Mouse (Mus musculus) adipocyte (in vitro differentiated cells): ENCODE measurements at regions not wholly inside any gene's neighbourhood (a gene's known extent, or its start where the extent isn't known, plus 50 kb on each side); places are given as distances from the start of the nearest gene placed in this dataset.
"Not testable (repeated sequence)": the region's sequence is repeated elsewhere in the genome, so short reads cannot be mapped to it uniquely, and the experiment has no call there.

Experiments
- DNase-seq: peaks from one replicate; pipeline ENCODE4 v3.0.0-alpha.2; 2016; ENCODE audit warnings: low spot score

DNA sequence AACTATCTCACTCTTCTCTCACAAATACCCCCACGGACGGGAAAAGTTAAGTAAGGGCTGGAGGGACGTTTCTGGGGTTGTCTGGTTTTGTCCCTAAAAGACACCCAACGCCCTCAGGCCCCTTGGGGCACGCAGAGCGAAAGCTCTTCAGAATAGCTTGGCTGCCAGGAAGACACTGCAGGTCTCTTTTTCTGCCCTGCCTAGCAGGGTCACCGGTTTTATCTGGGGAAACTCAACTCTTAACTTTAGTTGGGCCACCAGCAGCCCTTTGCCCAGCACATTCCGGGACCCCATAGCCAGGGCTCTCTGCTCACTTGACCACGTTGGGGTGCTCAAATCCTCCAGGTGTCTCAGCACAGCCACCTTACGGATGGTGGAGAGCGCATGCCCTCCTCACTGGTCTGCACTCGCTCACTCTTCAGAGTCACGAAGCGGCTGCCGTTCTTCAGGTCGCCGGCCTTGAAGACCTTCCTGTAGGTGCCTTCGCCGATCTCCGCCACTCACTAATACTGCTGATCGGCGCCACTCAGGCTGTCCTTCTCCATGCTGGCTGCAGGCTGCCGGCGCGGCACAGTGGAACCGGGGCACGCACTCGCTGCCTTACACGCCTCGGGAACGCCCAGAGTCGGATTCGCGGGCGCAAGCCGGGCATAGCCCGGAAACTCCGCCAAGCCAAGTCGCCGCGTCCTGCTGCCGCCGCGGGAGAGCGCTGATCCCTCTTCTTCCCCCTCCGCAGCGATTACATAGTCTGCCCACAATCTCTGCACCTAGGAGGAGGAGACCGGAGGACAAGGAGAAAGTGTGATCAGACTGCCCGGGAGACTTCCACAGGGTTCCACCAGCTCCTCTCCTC, 83.0 kb downstream of the Ulbp1 start:
- DNase-seq, result no peak

DNA sequence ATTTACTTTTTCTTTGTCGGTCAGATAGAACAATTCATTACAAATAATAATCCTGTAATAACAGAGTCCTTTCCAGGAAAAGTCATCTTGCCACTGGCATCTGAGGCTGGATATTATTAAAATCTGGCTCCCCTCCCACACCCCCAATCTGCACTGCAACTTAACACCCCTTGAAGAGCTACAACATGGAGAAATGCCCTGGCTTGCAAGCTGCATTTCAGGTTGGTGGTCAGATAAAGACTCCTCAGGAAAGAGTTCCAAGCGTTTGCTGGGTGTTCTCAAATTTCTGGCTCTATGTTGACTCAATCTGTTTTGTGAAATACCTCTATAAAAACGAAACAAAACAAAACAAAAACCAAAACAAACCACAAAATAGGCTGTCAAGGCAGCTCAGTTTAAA, 114.6 kb downstream of the Ulbp1 start:
- DNase-seq, result peak; percentile 6

- DNase-seq, result not testable (repeated sequence)
These were observed 129.1 kb downstream of the Ulbp1 start for GRCm38 (mm10) chr10:7344290-7344689.

GRCm38 (mm10) chr10:7343736-7344135, 129.7 kb downstream of the Ulbp1 start:
- not testable (repeated sequence) for DNase-seq

DNA sequence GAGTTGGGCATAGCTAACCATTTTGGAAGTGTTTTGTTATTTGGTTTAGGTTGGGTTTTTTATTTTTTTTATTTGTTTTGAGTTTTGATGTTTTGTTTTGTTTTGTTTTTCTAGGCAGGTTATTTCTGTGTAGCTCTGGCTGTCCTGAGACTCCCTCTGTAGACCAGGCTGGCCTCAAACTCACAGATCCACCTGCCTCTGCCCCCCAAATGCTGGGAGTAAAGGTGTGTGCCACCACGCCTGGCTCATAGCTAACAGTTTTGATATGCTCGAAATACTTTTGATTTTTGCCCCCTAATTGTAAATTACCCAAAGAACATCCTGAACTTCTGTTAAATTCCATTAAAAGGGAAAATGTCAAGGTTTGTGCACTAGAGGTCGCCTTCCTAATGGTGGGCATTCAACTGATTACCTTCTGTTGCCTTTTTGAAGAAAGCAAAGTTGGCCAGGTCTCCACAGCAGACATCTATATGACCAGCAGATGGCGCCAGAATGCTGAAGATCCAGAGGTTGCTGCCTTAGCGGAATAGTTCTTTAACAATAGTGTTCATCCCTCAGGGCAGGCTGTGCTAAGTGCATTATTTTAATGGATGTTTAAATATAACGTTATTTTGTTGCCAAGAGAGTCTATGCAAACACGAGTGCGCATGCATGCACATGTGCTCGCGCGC, 121.2 kb upstream of the Cnksr3 start:
- peak; percentile 90 for DNase-seq

GRCm38 (mm10) chr10:7328262-7328661, 116.2 kb upstream of the Cnksr3 start:
- no peak for DNase-seq

DNA sequence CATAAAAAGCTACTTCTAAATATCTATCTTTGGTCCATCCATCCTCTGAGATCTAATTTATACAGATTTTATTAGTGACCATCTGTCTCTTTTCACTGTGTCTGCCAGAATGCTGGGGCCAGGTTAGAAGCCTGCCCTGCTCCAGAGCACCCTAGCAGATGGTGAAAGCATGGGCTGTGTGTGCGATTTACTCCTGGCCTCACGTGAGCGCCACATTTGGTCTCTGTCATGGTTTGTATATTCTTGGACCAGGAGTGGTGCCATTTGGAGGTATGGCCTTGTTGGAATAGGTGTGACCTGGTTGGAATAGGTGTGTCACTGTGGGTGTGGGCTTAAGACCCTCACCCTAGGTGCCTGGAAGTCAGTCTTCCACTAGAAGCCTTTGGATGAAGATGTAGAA, 115.0 kb upstream of the Cnksr3 start:
- not testable (repeated sequence) for DNase-seq

DNA sequence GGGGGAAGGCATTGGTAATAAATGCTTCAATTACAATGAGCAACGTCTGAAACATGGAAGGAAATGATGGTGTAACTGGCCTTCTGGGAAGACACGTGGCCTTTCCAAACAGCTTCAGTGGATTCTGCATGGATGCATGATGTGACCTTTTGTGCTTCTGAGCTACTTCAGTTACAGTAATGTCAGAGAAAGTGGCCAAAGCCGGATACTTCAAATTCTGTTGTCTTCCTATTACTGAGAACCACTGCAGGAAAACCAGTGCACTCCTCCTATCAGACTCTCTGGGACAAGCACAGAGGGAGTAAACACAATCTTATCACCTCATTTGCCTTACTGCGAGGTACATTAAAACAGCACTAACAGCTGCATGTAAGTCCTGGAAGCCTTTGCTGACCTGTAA, 113.0 kb upstream of the Cnksr3 start:
- peak; percentile 1 for DNase-seq

DNA sequence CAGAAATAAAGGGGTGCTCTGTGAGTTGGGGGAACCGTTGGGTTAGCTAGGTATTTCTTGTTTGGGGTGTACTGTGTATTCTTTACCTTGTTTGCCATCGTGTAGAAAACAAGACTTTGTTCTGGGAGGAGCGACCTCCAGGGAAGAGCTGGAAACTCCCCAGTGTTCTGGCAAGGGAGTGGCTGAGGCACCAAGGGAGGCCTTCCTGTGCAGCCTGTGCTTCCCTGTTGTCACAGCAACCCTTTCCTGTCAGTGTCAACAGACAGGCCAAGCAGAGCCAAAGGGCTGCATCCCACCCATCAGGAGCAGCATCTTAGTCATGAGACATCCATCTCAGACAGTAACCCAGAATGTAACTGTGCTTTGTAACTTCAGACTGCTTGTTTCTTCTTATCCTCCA, 111.2 kb upstream of the Cnksr3 start:
- no peak for DNase-seq

- DNase-seq, result peak; percentile 63
These were observed 97.9 kb upstream of the Cnksr3 start for GRCm38 (mm10) chr10:7309927-7310326.

DNA sequence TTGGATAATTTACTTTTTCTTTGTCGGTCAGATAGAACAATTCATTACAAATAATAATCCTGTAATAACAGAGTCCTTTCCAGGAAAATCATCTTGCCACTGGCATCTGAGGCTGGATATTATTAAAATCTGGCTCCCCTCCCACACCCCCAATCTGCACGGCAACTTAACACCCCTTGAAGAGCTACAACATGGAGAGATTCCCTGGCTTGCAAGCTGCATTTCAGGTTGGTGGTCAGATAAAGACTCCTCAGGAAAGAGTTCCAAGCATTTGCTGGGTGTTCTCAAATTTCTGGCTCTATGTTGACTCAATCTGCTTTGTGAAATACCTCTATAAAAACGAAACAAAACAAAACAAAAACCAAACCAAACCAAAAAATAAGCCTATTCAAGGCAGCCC, 93.8 kb upstream of the Cnksr3 start:
- DNase-seq, result not testable (repeated sequence)

DNA sequence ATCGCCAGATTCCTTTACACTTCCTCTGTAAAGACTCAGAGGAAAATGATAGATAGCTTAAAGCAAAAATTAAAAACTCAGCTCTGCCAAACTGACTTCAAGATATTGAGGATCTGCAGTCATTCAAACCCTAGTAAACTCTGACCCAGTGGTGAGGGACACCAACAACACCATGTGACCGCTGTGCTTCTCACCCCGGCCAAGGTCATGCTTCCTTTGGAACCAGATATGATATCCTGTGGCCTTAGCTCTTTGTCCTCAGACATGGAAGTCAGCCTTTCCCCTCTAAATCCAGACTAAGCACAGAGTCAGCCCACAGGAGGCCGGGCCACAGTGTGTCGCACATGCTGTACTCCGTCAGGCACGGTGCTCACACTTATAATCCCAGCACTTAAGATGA, 86.3 kb upstream of the Cnksr3 start:
- DNase-seq, result no peak

GRCm38 (mm10) chr10:7295921-7296320, 83.9 kb upstream of the Cnksr3 start:
- no peak for DNase-seq

DNA sequence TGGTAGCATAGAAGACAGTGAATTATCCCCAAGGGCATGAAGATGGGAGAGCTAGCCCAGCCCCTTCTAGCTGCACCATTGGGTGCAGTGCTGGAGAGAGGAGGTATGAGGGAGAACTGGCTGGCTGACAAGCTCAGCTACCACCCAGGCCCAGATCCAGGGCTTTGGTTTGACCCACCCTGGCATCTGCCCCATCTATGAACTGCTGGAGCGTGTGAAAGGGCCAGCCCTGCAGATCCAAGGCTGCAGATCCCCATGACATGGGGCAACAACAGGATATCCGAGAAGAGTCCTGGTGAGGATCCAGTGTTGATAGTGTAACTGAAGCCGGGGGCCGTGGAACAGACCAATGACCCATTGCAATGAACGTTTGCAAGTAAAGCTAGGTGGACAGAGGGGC, 81.2 kb upstream of the Cnksr3 start:
- no peak for DNase-seq

- DNase-seq, result peak; percentile 53
These were observed 77.9 kb upstream of the Cnksr3 start for GRCm38 (mm10) chr10:7289773-7290411.

DNA sequence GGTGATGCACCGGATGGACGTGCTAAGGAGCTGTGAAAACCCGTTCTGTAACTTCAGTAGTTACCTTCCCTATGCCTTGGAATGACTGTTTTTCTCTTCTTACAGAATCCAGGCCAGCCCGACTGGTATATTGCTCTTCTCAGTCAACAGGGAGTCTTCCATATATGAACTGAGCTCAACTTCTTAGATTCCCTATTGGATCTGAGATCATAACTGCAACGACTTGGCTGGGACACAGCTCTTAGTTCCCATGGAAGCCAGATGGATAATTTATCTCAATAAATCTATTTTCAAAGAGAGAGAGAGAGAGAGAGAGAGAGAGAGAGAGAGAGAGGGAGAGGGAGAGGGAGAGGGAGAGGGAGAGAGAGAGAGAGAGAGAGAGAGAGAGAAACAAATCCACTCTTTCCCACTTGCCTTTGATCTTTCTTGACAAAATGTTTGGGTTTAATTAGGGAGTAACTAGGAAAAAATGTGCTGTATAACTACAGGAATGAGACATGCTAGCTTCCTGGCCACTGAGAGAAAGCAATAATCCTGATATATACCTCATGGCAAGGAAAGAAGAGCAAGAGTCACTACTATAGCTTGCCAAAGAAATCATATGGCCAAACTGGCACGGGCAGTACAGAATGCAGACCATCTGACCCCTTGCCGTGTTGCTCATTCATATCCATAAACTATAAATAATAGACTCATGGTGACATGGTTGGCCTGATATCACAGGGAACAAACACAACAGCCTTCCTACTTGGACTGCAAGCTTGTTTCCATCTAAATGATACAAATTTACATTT, 73.3 kb upstream of the Cnksr3 start:
- DNase-seq, result peak; percentile 65

- no peak for DNase-seq
These were observed 68.4 kb upstream of the Cnksr3 start for GRCm38 (mm10) chr10:7280429-7280828.

DNA sequence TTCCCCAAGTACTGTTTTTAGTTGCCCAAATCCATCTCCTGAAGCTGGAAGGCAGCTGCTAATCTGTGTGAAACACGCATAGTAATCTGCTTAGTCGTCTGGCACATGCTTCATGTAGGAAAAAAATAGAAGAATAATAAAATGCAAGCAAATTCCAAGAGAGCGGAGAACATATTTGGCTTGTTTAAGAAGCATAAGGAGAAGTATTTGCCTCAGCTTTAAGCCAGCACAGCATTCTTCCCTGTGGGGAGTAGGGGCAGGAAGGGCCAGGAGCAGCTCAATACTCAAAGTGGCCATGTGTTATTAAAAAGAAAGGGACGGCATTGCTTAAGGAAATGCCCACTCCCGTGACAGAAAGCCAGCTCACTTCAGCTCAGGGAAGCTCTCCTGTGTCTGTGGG, 66.8 kb upstream of the Cnksr3 start:
- no peak for DNase-seq

- DNase-seq, result no peak
These were observed 63.3 kb upstream of the Cnksr3 start for GRCm38 (mm10) chr10:7275357-7275756.

DNA sequence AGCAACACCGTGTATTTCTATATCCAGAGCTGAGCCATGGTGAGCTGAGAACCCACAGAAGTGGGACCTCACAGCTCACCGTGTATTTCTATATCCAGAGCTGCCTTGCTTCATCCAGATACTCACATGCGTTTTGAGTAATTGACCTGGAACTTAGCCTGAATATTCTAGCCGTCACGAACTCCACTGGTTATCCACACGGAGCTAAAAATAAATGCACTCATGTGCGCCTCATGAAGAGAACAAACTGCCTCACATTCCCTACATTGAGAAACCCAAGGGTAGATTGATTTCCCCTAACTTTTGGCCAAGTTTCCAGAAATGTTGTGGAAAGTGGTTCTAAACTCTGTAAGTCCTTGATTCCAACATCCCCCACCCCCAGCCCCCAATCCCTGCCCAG, 62.4 kb upstream of the Cnksr3 start:
- DNase-seq, result peak; percentile 83

GRCm38 (mm10) chr10:7271156-7271555, 59.1 kb upstream of the Cnksr3 start:
- no peak for DNase-seq

DNA sequence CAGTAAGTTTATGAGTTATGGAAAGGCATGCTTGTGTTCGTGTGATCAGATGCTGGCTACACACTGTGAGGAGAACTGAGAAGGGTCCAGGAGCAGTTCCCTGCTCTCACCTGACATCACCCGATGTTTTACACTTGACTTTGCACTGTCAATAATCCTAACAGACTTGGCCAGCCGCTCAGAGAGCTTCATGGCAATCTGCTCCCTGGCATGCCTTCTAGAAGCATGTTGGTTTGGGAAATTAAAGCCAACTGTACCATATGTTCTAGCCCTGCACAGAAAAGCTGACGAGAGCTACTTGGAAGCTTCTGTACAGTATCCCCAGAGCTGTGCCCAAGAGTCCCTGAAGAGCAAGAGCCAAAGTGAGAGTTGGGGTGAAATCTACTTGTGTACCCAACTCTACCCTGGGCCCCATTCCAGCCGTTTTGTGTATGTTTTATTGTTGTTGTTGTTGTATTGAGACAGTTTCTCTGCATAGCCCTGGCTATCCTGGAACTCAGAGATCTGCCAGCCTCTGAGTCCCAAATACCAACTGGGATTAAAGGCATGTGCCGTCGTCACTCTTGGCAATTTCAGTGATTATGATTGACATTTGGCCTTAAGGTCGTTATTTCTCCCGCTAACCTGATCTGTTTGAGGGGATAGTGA, 56.5 kb upstream of the Cnksr3 start:
- peak; percentile 60 for DNase-seq
